Mouse (Mus musculus): ENCODE results near the gene Caskin2. TPM values are rescaled to one million over a fixed set of nuclear protein-coding genes. Genes with fewer than 3 reads are reported as not detected.
A peak's percentile ranks its signal among the peaks of the same experiment; 100 is the strongest.
"Not testable (repeated sequence)": the region's sequence is repeated elsewhere in the genome, so short reads cannot be mapped to it uniquely, and the experiment has no call there.

Caskin2 gene
- polyA plus RNA-seq, 1 experiment from 2014 or later, result 17.5 TPM

DNA sequence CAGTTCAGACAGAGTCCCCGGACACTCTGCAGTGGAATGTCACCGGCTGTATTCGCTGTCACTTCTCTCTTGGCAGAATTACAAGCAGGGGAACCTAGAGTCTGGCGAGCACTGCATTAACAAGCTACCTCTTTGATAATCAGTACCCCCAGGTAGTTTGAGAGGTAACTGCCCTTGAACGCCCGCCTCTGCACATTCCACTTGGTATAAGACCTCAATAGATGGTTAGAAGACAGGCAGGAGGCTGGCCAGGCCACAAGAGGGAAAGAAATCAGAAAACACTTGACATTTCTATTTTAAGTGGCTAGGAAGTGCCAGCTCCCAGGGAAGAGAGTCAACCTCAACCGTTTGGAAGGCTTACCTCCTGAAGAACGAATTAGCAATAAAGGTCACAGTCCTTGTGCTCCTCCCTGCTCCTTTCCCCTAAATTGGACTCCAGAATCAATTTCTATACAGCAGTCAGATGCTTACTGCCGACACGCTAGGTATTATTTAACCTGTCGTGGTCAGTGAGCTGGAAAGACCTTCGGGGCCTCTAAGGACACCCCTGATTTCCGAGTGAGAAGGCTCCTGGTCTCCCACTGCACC lies 47.0 kb downstream of the Caskin2 start:
- Histone ChIP-seq H3K27ac (replicated peaks) (peak overlapping the region; percentile 99), H3K36me3 (peaks cover 23% of the 10 kb centered on the region), H3K4me1 (peaks cover 41% of the 10 kb centered on the region), H3K4me3 (peak overlapping the region; percentile 77), H3K27me3 (ENCODE audit: low read depth, poor library complexity, severe bottlenecking) (no peaks in the 10 kb centered on the region), H3K9me3 (replicated peaks) (0 out of 2 replicates have a peak, but pooled peaks cover 7% of the 10 kb centered on the region)
- DNase-seq (ENCODE audit: low spot score), result no peak
- WGBS, result 56% methylated on average over 13 of the region's 13 CpGs

DNA sequence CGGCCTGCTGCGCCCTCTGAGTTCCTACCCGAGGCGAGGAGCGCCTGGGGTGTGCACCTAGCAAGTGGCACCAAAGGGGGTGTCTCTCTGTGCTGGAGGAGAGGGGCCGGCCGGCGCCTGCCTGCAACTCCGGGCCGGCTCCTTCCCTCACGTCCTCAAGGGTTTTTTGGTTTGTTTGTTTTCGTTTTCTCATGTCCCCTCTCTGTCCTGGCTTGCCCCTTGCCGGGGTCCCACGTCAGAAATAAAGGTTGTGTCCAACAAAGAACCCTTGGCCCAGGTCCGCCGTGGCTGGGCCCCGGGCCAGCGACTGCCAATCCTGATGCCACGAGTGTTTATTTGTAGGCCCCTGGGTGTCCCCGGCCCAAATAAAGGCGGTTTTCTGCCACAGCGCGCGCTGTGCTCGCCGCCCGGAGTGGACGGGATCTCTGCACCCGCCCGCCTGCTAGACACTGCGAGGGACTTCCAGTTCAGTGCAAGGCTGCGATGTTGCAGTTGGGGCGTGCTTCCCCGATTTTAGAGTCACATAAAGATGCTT lies 47.8 kb downstream of the Caskin2 start:
- under 1% methylated on average over 34 of the region's 34 CpGs for WGBS
- peaks cover 41% of the 10 kb centered on the region for H3K4me1 ChIP-seq
- DNase-seq (ENCODE audit: low spot score), result peak; percentile 63
- H3K4me3 ChIP-seq, result peak overlapping the region; percentile 77
- no peaks in the 10 kb centered on the region for H3K27me3 ChIP-seq (ENCODE audit: low read depth, poor library complexity, severe bottlenecking)
- peaks cover 23% of the 10 kb centered on the region for H3K36me3 ChIP-seq
- H3K9me3 ChIP-seq (replicated peaks), result 0 out of 2 replicates have a peak, but pooled peaks cover 7% of the 10 kb centered on the region
- H3K27ac ChIP-seq (replicated peaks), result peak overlapping the region; percentile 99

DNA sequence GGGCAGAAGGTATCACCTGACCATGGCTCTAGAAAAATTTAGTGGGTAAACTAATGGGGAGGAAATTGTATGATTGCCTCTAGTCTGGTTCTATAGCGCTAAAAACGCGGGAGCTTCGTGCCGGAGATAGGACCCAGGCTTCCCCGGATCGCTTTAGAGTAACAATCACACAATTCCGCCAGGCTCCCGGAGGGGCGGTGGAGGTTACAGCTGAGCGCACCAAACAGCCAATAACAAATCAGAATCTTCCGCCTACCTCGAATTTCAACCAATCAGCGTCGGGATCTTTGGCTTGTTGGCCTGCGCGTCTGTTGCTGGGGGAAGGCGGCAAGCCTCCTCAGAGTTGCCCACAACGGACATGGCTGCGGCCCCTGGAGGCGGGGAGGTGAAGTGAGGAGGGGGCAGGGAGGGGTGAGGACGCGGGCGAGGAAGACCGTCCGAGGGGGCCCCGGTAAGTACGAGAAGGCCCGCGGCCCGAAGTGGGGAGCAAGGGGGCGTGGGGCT lies 48.3 kb downstream of the Caskin2 start, which contains the start of gene Tmem94:
Gene Tmem94, plus strand, starts transcription at position 331 of the 504 bp plus-strand sequence.
- WGBS, result under 1% methylated on average over 32 of the region's 32 CpGs
- 0 out of 2 replicates have a peak, but pooled peaks cover 7% of the 10 kb centered on the region for H3K9me3 ChIP-seq (replicated peaks)
- H3K27me3 ChIP-seq (ENCODE audit: low read depth, poor library complexity, severe bottlenecking), result no peaks in the 10 kb centered on the region
- peak; percentile 98 for DNase-seq (ENCODE audit: low spot score)
- peaks cover 18% of the 10 kb centered on the region for H3K36me3 ChIP-seq
- H3K27ac ChIP-seq (replicated peaks), result peak within 1 kb of the TSS; percentile 99
- H3K4me3 ChIP-seq, result peak within 1 kb of the TSS; percentile 77
- H3K4me1 ChIP-seq, result peaks cover 38% of the 10 kb centered on the region

DNA sequence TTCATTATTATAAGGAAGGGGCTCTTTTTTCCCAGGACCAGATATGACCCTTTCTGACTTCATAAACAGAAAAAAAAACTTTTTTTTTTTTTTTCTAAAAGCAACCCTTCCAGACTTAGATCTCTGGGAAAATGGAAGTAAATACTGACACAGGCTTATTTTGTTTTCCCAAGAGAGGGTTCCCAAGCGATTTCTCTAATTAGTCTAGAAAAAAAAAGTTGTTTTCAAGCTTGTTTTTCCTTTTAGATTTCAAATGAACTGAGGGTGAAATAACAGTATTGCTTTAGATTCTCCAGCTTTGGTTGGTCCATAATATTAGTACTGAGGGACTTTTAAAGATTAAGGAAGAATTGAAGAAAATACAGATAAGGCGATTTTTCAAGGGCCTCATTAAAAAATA lies 48.7 kb downstream of the Caskin2 start:
- Histone ChIP-seq H3K36me3 (peaks cover 14% of the 10 kb centered on the region), H3K4me1 (peaks cover 33% of the 10 kb centered on the region), H3K27ac (replicated peaks) (peak overlapping the region; percentile 99), H3K4me3 (peak overlapping the region; percentile 77), H3K27me3 (ENCODE audit: low read depth, poor library complexity, severe bottlenecking) (no peaks in the 10 kb centered on the region), H3K9me3 (replicated peaks) (0 out of 2 replicates have a peak, but pooled peaks cover 7% of the 10 kb centered on the region)
- 37% methylated on average over 2 of the region's 2 CpGs for WGBS
- DNase-seq (ENCODE audit: low spot score), result no peak

DNA sequence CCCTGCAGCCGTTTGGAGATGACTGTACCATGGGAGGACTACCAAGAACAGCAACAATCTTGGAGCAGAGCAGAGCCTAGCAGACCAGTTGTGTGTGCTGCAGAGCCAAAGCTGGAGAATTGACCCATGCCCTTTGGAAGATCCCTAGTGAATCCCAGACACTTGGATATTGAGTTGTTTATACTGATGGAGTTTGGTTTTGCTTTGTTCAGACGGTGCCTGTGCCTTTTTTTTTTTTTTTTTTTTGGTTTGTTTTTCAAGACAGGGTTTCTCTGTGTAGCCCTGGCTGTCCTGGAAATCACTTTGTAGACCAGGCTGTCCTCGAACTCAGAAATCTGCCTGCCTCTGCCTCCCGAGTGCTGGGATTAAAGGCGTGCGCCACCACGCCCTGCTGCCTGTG lies 51.3 kb downstream of the Caskin2 start:
- 93% methylated on average over 7 of the region's 7 CpGs for WGBS
- H3K27ac ChIP-seq (replicated peaks); H3K36me3 ChIP-seq; H3K27me3 ChIP-seq (ENCODE audit: low read depth, poor library complexity, severe bottlenecking); H3K4me3 ChIP-seq; DNase-seq (ENCODE audit: low spot score); H3K9me3 ChIP-seq (replicated peaks): not testable (repeated sequence)
- H3K4me1 ChIP-seq, result peaks cover 19% of the 10 kb centered on the region

DNA sequence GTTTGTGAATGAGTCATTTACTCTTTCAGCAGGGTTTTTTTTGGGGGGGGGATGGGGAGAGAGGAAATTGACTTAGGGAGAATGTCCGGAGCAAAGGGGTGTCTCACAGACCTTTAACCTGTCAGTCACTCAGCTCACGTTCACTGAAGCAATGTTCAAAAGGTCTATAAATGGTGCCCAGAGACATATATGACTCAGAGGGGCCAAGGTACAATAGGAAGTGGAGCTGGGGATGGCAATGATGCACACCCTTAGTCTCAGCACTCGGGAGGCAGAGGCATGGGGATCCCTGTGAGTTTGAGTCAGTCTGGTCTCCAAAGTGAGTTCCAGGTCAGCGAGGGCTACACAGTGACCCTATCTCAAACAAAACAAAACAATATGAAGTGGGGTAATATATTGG lies 60.0 kb downstream of the Caskin2 start:
- DNase-seq (ENCODE audit: low spot score), result no peak

DNA sequence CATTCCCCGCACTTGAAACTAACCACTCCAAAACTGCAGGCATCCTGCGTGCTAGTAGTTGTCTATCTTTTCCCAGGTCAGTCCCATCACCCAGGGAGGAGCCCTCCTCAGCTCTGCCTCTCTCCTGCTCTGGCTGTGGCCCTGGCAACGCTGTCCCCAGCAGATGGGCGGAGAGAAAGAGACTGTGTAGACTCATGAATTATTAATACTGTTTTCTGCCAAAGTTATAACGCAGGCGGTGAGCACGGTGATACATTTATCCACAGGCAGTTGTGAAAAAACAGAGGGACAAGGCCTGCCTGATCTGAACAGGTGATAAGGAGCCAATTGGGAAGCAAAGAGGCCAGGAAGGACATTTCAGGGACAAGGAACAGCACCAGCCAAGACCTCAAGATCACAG lies 60.8 kb downstream of the Caskin2 start:
- peak; percentile 46 for DNase-seq (ENCODE audit: low spot score)
- H3K27ac ChIP-seq (replicated peaks), result peak overlapping the region; percentile 24
- WGBS, result 62% methylated on average over 7 of the region's 7 CpGs
- H3K36me3 ChIP-seq, result no peaks in the 10 kb centered on the region
- H3K9me3 ChIP-seq (replicated peaks), result no peaks in the 10 kb centered on the region
- no peaks in the 10 kb centered on the region for H3K27me3 ChIP-seq (ENCODE audit: low read depth, poor library complexity, severe bottlenecking)
- peaks cover 9% of the 10 kb centered on the region for H3K4me1 ChIP-seq
- H3K4me3 ChIP-seq, result no peak overlapping the region

More for the DNA sequence above, 60.0 kb downstream of the Caskin2 start:
- Histone ChIP-seq H3K4me3 (no peak overlapping the region), H3K9me3 (replicated peaks) (no peaks in the 10 kb centered on the region), H3K36me3 (no peaks in the 10 kb centered on the region), H3K27me3 (ENCODE audit: low read depth, poor library complexity, severe bottlenecking) (no peaks in the 10 kb centered on the region), H3K27ac (replicated peaks) (no peak overlapping the region; the same call in 1 of the 2 replicates), H3K4me1 (peaks cover 8% of the 10 kb centered on the region)
- WGBS, result 89% methylated on average over 4 of the region's 4 CpGs

DNA sequence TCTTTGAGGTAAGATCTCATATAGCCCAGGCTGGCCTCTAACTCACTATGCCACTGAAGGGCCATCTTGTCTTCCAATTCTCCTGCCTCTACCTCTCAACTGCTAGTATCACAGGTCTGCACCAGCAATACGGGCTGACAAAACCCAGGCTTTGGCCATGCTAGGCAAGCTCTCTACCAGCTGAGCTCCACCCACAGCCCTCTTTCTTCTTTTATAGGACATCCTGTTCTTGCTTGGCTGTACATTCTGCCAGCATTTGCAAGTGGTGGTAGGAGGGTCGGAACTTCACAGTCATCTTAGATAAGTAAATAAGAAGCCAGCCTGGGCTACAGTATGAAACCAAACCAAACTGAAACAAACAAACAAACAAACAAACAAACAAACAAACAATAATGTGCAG lies 61.7 kb downstream of the Caskin2 start:
- DNase-seq (ENCODE audit: low spot score), result no peak
- Histone ChIP-seq H3K4me1 (peaks cover 18% of the 10 kb centered on the region), H3K4me3 (no peak overlapping the region), H3K27me3 (ENCODE audit: low read depth, poor library complexity, severe bottlenecking) (no peaks in the 10 kb centered on the region), H3K36me3 (no peaks in the 10 kb centered on the region), H3K27ac (replicated peaks) (no peak overlapping the region), H3K9me3 (replicated peaks) (no peaks in the 10 kb centered on the region)
- WGBS, result 77% methylated on average over 2 of the region's 2 CpGs

DNA sequence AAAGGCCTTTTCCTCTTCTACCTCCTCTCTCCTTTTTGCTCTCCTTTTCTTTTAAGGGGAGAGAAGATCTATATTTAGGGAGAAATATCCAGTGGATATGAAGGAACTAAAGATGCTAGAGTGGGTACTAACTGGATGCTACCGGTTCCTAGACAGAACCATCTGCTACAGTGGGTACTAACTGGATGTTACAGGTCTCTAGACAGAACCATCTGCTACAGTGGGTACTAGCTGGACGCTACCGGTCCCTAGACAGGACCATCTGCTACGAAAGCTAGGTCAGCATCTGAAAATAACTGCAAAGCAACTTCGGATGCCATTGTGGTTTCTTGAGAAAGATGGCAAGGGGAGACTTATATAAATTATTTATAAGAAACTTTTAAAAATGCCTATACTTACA lies 63.6 kb downstream of the Caskin2 start:
- no peak overlapping the region for H3K27ac ChIP-seq (replicated peaks)
- H3K27me3 ChIP-seq (ENCODE audit: low read depth, poor library complexity, severe bottlenecking), result no peaks in the 10 kb centered on the region
- peaks cover 20% of the 10 kb centered on the region for H3K4me1 ChIP-seq
- no peaks in the 10 kb centered on the region for H3K9me3 ChIP-seq (replicated peaks)
- 94% methylated on average over 5 of the region's 5 CpGs for WGBS
- H3K4me3 ChIP-seq, result no peak overlapping the region
- DNase-seq (ENCODE audit: low spot score), result no peak
- H3K36me3 ChIP-seq, result no peaks in the 10 kb centered on the region

Small RNA genes lying within 50 kb of the gene (microRNA-seq; reads per million reads assigned to microRNA genes)
- not detected for gene Mir5621

Other genes starting within 250 kb of the Caskin2 start
- 229 and 265 TPM in 2 replicates for gene Nup85, start 249.2 kb downstream of the Caskin2 start, polyA plus RNA-seq (2016; fragmentation: Nextera tagmentation; extraction: Ambion mirVana)
- gene Mrps7, start 209.7 kb downstream of the Caskin2 start, polyA plus RNA-seq (2016; fragmentation: Nextera tagmentation; extraction: Ambion mirVana), result 106 and 107 TPM in 2 replicates
- 34.1 and 35.4 TPM in 2 replicates for gene Gga3, start 209.6 kb downstream of the Caskin2 start, polyA plus RNA-seq (2016; fragmentation: Nextera tagmentation; extraction: Ambion mirVana)
- gene Mif4gd, start 200.7 kb downstream of the Caskin2 start, polyA plus RNA-seq (2016; fragmentation: Nextera tagmentation; extraction: Ambion mirVana), result 18.5 and 20.6 TPM in 2 replicates
- gene Slc25a19, start 185.3 kb downstream of the Caskin2 start, polyA plus RNA-seq (2016; fragmentation: Nextera tagmentation; extraction: Ambion mirVana), result 24.9 and 25.8 TPM in 2 replicates
- 81.7 and 88.3 TPM in 2 replicates for gene Grb2, start 105.0 kb downstream of the Caskin2 start, polyA plus RNA-seq (2016; fragmentation: Nextera tagmentation; extraction: Ambion mirVana)
- gene Tmem94, start 48.2 kb downstream of the Caskin2 start, polyA plus RNA-seq (2016; fragmentation: Nextera tagmentation; extraction: Ambion mirVana), result 39.6 and 45.2 TPM in 2 replicates
- gene Tsen54, start 1.1 kb upstream of the Caskin2 start, polyA plus RNA-seq (2016; fragmentation: Nextera tagmentation; extraction: Ambion mirVana), result 35.3 and 39.7 TPM in 2 replicates
- gene Llgl2, start 10.4 kb upstream of the Caskin2 start, polyA plus RNA-seq (2016; fragmentation: Nextera tagmentation; extraction: Ambion mirVana), result 5.5 and 5.9 TPM in 2 replicates
- gene Myo15b, start 44.8 kb upstream of the Caskin2 start, polyA plus RNA-seq (2016; fragmentation: Nextera tagmentation; extraction: Ambion mirVana), result 0.12 and 0.21 TPM in 2 replicates
- 1.0 and 1.6 TPM in 2 replicates for gene Smim5, start 86.3 kb upstream of the Caskin2 start, polyA plus RNA-seq (2016; fragmentation: Nextera tagmentation; extraction: Ambion mirVana)
- 1.00 and 1.3 TPM in 2 replicates for gene Smim6, start 98.4 kb upstream of the Caskin2 start, polyA plus RNA-seq (2016; fragmentation: Nextera tagmentation; extraction: Ambion mirVana)
- gene Sap30bp, start 119.6 kb upstream of the Caskin2 start, polyA plus RNA-seq (2016; fragmentation: Nextera tagmentation; extraction: Ambion mirVana), result 51.9 and 52.1 TPM in 2 replicates
- 30.6 and 31.8 TPM in 2 replicates for gene Recql5, start 119.8 kb upstream of the Caskin2 start, polyA plus RNA-seq (2016; fragmentation: Nextera tagmentation; extraction: Ambion mirVana)
- 0.63 and 0.67 TPM in 2 replicates for gene Itgb4, start 161.1 kb upstream of the Caskin2 start, polyA plus RNA-seq (2016; fragmentation: Nextera tagmentation; extraction: Ambion mirVana)
- 161 and 210 TPM in 2 replicates for gene Galk1, start 199.1 kb upstream of the Caskin2 start, polyA plus RNA-seq (2016; fragmentation: Nextera tagmentation; extraction: Ambion mirVana)
- gene H3f3b, start 214.3 kb upstream of the Caskin2 start, polyA plus RNA-seq (2016; fragmentation: Nextera tagmentation; extraction: Ambion mirVana), result 1,512 and 1,693 TPM in 2 replicates
- gene Unk, start 216.7 kb upstream of the Caskin2 start, polyA plus RNA-seq (2016; fragmentation: Nextera tagmentation; extraction: Ambion mirVana), result 46.4 and 52.2 TPM in 2 replicates